Mouse (Mus musculus) forebrain, embryonic 14.5 days (tissue): ENCODE data around the gene Sptan1. TPM values are rescaled to one million over a fixed set of nuclear protein-coding genes. Genes with fewer than 3 reads are reported as not detected.
"Not testable (repeated sequence)": the region's sequence is repeated elsewhere in the genome, so short reads cannot be mapped to it uniquely, and the experiment has no call there.

Experiments
- ATAC-seq: fragments of 200-750 bp; cut with Nextera tagmentation; 2 replicates; pipeline ENCODE4 v1.8.0; 2017; ENCODE audit warnings: mild to moderate bottlenecking, moderate library complexity
- DNase-seq: peaks from one replicate; pipeline ENCODE4 v3.0.0-alpha.2; 2015; ENCODE audit warnings: low spot score
- H3K27ac ChIP-seq: fragments of 300-500 bp; sonication (generic); 2 replicates; pipeline ENCODE4 v1.5.1; 2014; ENCODE audit warnings: low read depth, mild to moderate bottlenecking, control low read depth, low read length, moderate library complexity
- H3K27me3 ChIP-seq: fragments of 300-500 bp; sonication (generic); replicated peaks from 2 replicates; pipeline ENCODE4 v1.6.1; 2014; ENCODE audit warnings: low read length, control low read depth, mixed read lengths; ENCODE audit not compliant: control insufficient read depth, insufficient read depth
- H3K36me3 ChIP-seq: fragments of 300-500 bp; sonication (generic); 2 replicates; pipeline ENCODE4 v1.6.1; 2014; ENCODE audit warnings: low read length, control low read depth; ENCODE audit not compliant: control insufficient read depth, insufficient read depth
- H3K4me1 ChIP-seq: fragments of 300-500 bp; sonication (generic); 2 replicates; pipeline ENCODE4 v1.6.1; 2014; ENCODE audit warnings: antibody characterized with exemption, low read length, control low read depth; ENCODE audit not compliant: control insufficient read depth, insufficient read depth
- H3K4me2 ChIP-seq: fragments of 300-500 bp; sonication (generic); 2 replicates; pipeline ENCODE4 v1.6.1; 2014; ENCODE audit warnings: mild to moderate bottlenecking, control low read depth, low read length
- H3K4me3 ChIP-seq: fragments of 300-500 bp; sonication (generic); 2 replicates; pipeline ENCODE4 v1.5.1; 2014; ENCODE audit warnings: low read depth, low read length, control low read depth
- H3K9ac ChIP-seq: fragments of 300-500 bp; sonication (generic); 2 replicates; pipeline ENCODE4 v1.6.1; 2014; ENCODE audit warnings: mild to moderate bottlenecking, low read length, control low read depth, moderate library complexity
- H3K9me3 ChIP-seq: fragments of 300-500 bp; sonication (generic); replicated peaks from 2 replicates; pipeline ENCODE4 v1.6.1; 2016; ENCODE audit warnings: low read length, control low read depth, mixed read lengths; ENCODE audit not compliant: control insufficient read depth
- WGBS: fragments of 180-500 bp; shearing (Covaris S2); extraction: QIAGEN DNeasy Blood & Tissue Kit; methylation state at CpG from one replicate; pipeline ENCODE4 v1.1.7; 2014; 5-methylcytosine and 5-hydroxymethylcytosine counted together
- polyA plus RNA-seq: library from polyadenylated mRNA; unstranded; fragments of >200 nt; fragmentation: Nextera tagmentation; extraction: Ambion mirVana; gene quantifications from 2 replicates; pipeline ENCODE4 v1.2.1, GENCODE M21; 2014

Gene Sptan1
- polyA plus RNA-seq, 1 experiment from 2014 or later, result 310 TPM

DNA sequence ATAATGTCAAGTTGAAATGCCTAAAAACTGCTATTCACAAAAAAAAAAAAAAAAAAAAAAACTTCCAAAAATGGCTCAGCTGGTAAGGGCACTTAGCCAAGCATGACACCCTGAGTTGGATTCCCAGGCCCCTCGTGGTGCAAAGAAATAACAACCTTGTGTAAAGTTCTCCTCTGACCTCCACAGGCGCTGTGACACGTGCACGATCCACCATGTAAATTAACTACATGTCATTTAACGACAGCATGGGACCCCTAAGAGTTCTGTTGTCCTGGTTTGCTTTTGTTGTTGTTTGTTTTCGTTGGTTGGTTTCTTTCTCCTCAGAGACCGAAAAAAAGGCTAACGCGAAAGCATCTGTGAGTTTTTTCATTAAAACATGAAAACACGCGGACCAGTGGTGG lies 82.7 kb downstream of the Sptan1 start:
- Histone ChIP-seq H3K4me3 (peak overlapping the region; percentile 60), H3K4me1 (peaks cover 6% of the 10 kb centered on the region; the same call in 1 of the 2 replicates), H3K36me3 (0 out of 2 replicates have a peak, but pooled peaks cover 6% of the 10 kb centered on the region), H3K9me3 (no peaks in the 10 kb centered on the region), H3K9ac (peak overlapping the region; percentile 74), H3K27ac (peak overlapping the region; percentile 93; the same call in 1 of the 2 replicates), H3K4me2 (peak overlapping the region; percentile 63), H3K27me3 (no peaks in the 10 kb centered on the region)
- 55% methylated on average over 11 of the region's 11 CpGs for WGBS
- DNase-seq (peak; percentile 17), ATAC-seq (no peak)

DNA sequence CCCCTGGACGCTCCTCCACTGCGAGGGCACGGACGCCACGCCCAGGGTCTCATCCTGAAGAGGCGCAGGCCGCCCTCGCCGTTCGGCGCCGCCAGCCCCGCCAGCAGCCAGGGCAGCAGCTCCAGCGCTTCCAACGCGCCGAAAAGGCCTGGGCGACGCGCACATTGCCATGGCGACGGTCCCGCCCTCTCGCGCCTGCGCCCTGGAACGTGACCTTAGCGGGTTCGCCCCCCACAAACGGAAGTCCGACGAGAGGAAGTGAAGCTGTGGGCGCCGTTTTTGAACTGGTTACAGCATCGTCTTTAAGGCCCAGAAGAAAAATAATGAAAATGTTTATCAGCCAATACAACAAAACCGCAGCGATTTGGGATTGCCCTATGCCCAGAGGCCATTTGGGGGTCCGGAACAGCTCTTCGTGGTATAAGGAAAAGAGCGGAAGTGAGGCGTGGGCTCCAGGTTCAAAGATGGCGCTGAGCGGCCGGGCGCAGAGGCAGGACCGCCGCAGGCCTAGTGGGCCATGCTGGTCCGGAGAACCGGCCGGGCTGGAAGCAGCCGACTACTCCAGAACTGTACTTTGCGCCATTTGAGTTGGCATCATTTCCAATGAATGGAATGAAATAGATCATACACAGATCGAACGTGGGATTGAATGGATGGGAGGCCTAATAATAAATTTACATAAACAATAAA lies 83.5 kb downstream of the Sptan1 start, which contains the start of gene Wdr34:
TSS of gene Wdr34 (minus strand) at position 183 of the 690 bp plus-strand sequence.
- Histone ChIP-seq H3K4me2 (peak within 1 kb of the TSS; percentile 63), H3K36me3 (0 out of 2 replicates have a peak, but pooled peaks cover 6% of the 10 kb centered on the region), H3K9me3 (no peaks in the 10 kb centered on the region), H3K4me3 (peak within 1 kb of the TSS; percentile 60), H3K9ac (peak within 1 kb of the TSS; percentile 74), H3K27ac (peak within 1 kb of the TSS; percentile 93), H3K4me1 (peaks cover 6% of the 10 kb centered on the region; the same call in 1 of the 2 replicates), H3K27me3 (no peaks in the 10 kb centered on the region)
- 1% methylated on average over 54 of the region's 54 CpGs for WGBS
- ATAC-seq (peak; percentile 96), DNase-seq (peak; percentile 98)

DNA sequence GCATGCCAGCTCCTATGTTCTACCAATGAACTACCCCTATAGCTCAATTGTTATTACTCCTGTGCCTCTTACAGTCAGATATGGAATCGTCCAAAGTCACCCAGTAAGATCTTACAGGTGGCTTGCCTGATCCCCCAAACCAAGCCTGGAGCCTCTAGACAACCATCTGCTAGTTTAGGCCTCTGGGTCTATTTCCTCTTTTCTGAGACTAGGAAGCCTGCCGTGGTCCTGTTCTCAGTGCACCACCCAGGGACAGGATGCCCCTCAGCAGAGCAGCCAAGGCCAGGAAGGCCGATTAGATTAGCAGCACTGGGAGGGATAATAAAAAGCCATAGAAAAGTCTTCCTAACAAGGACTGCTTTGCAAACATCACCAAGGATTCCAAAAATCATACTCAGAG lies 84.5 kb downstream of the Sptan1 start:
- H3K4me2 ChIP-seq, result no peak overlapping the region
- no peak overlapping the region for H3K4me3 ChIP-seq
- WGBS, result 91% methylated on average over 3 of the region's 3 CpGs
- no peak overlapping the region for H3K27ac ChIP-seq
- no peaks in the 10 kb centered on the region for H3K9me3 ChIP-seq
- no peaks in the 10 kb centered on the region for H3K27me3 ChIP-seq
- 0 out of 2 replicates have a peak, but pooled peaks cover 6% of the 10 kb centered on the region for H3K36me3 ChIP-seq
- no peak for ATAC-seq
- H3K4me1 ChIP-seq, result peaks cover 6% of the 10 kb centered on the region; the same call in 1 of the 2 replicates
- no peak for DNase-seq
- no peak overlapping the region for H3K9ac ChIP-seq

DNA sequence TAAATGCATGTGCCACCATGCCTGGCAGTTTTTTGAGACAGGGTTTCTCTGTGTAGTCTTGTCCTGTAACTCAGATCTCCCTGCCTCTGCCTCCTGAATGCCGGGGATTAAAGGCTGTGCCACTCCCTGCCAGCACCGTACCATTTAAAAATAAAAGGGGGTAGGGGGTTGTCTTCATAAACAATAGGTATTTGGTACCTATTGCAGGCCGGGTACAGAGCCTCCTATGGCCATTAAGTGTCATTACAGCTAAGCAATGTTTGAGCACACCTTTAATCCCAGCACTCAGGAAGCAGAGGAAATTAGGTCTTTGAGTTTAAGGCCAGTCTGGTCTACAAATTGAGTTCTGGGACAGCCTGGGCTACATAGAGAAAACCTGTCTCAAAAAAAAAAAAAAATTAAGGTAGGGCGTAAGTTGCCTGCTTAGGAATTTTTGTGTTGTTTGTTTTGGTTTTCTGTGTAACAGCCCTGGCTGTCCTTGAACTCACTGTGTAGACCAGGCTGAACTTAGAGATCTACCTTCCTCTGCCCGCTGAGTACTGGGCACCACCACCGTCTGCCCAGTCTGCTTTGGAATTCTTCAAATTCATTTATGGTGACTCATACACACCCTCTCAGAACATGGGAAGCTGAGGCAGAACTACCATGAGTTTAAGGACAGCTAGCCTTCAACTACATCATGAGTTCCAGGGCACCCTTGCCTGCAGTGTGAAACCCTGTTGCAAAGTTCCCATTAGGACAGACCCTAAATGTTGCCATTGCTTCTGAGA lies 86.8 kb downstream of the Sptan1 start:
- Histone ChIP-seq H3K36me3 (no peaks in the 10 kb centered on the region), H3K4me3 (no peak overlapping the region), H3K27me3 (no peaks in the 10 kb centered on the region), H3K27ac (no peak overlapping the region), H3K9me3 (no peaks in the 10 kb centered on the region), H3K4me2 (no peak overlapping the region), H3K4me1 (peaks cover 6% of the 10 kb centered on the region; the same call in 1 of the 2 replicates), H3K9ac (no peak overlapping the region)
- DNase-seq (peak; percentile 21), ATAC-seq (no peak)
- 40% methylated on average over 6 of the region's 6 CpGs for WGBS

DNA sequence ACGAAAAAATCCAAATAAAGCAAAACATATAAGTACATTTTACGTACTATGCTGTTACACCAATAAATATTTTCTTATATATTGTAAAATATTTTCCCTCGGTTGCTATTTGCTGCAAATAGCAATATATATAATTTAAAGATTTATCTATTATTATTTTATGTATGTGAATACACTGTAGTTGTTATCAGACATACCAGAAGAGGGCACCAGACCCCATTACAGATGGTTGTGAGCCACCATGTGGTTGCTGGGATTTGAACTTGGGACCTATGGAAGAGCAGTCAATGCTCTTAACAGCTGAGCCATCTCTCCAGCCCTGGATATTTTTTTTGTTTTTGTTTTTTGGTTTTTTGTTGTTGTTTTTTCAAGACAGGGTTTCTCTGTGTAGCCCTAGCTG lies 90.0 kb downstream of the Sptan1 start:
- not testable (repeated sequence) for H3K4me3 ChIP-seq, H3K4me2 ChIP-seq, H3K27me3 ChIP-seq, H3K4me1 ChIP-seq, H3K36me3 ChIP-seq, H3K9me3 ChIP-seq, ATAC-seq, H3K27ac ChIP-seq, DNase-seq, H3K9ac ChIP-seq
- WGBS, result 90% methylated on average over 3 of the region's 3 CpGs

DNA sequence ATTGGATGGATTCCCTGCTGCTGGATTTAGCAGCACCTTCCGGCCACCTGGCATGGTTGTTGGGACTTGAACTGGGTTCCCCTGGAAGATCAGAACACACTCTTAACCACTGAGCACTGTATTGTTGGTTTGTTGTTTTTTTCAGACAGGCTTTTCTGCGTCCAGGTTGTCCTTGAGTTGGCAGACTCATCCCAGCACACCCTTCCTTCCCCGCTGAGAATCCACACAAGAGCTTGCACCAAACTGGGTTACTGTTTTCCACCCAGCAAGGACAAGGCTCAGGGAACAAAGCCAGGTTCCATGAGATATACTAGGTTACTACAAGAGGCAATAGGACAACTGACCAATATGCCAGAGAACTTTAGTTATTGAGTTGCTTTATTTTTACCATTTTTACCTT lies 91.4 kb downstream of the Sptan1 start:
- Histone ChIP-seq H3K27ac (no peak overlapping the region), H3K4me3 (no peak overlapping the region), H3K36me3 (no peaks in the 10 kb centered on the region), H3K9ac (no peak overlapping the region), H3K9me3 (no peaks in the 10 kb centered on the region), H3K27me3 (no peaks in the 10 kb centered on the region), H3K4me1 (peaks cover 6% of the 10 kb centered on the region), H3K4me2 (no peak overlapping the region)
- WGBS, result 82% methylated on average over 3 of the region's 3 CpGs
- DNase-seq (no peak), ATAC-seq (no peak)

DNA sequence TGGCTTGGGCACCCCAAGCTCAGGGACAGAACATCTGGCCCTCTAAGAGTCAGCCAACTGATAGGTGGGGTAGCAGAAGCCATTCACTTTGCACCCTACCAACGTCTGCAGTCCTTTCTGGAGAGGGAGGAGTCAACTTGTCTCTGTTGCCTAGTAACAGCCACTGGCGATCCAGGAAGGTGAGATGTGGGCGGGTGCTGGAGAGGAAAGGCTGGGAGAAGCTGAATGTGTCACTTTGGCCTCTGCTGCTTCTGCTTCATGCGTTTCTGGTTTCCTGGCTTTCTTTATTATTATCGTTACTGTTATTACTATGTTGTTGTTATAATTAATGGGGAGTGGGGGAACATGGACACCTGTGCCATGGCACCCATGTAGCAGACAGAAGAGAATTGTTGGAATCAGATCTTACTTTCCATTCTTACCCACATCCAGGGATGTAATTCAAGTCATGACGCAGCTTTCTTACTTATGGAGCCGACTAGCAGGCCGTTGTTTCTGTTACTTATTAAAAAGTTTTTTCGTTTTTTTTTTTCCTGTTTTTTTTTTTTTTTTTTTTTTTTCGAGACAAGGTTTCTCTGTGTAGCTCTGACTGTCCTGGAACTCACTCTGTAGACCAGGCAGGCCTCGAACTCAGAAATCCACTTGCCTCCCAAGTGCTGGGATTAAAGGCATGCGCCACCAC lies 92.0 kb downstream of the Sptan1 start, which contains the start of gene Set:
TSS of gene Set (plus strand) at position 156 of the 682 bp plus-strand sequence.
- Histone ChIP-seq H3K27me3 (no peaks in the 10 kb centered on the region), H3K4me3 (no peak within 1 kb of the TSS), H3K4me2 (no peak within 1 kb of the TSS), H3K9me3 (no peaks in the 10 kb centered on the region), H3K9ac (no peak within 1 kb of the TSS), H3K36me3 (no peaks in the 10 kb centered on the region), H3K27ac (no peak within 1 kb of the TSS), H3K4me1 (peaks cover 7% of the 10 kb centered on the region)
- 46% methylated on average over 12 of the region's 12 CpGs for WGBS
- ATAC-seq (no peak), DNase-seq (peak; percentile 19)

DNA sequence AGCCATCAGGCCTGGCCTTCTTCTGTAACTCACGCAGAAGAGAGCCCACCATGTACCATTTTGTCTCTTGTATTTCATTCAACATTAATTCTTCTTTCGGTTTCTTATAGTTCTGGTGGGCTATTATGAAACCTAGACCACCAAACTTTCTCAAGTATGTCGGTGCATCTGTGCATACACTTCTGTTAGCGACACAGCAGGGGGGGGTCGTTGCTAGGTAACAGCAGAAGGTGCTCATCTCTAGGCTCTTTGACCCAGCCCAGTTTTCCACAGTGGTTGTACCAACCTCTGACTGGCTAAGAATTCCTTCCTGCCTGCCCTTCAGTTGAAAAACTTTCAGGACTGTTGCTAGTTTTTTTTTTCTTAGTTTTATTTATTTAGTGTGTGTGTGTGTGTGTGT lies 93.1 kb downstream of the Sptan1 start:
- Histone ChIP-seq H3K27ac (no peak overlapping the region), H3K36me3 (no peaks in the 10 kb centered on the region), H3K9ac (no peak overlapping the region), H3K27me3 (no peaks in the 10 kb centered on the region), H3K4me1 (peaks cover 12% of the 10 kb centered on the region), H3K9me3 (no peaks in the 10 kb centered on the region), H3K4me3 (no peak overlapping the region), H3K4me2 (no peak overlapping the region)
- 30% methylated on average over 5 of the region's 5 CpGs for WGBS
- DNase-seq, result no peak
- ATAC-seq, result no peak
